ENCODE assay signal across 29 mouse cellular contexts in the genomic region with DNA sequence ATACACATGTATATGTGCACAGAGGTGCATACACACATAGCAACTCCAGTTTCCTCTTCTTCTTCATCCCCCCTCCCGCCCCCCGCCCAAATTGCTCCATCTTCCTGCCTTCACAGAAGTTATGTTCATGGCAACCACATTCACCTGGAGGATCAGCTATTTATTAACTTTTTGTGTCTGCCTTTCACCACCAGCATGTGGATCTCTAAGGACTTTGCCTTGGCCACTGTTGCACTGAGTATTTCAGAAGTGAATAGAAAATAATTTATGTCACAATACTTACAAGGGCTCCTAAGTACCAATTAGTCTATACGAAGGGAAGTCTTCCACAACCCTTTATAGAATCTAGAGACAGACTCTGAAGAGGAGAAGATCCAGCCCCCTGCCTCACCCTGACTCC. TPM values are rescaled to one million over a fixed set of nuclear protein-coding genes. Genes with fewer than 3 reads are reported as not detected.
"Had no signal": no experiment of that assay in that cellular context is flagged by ENCODE, and none has a peak within 500 bp of the region (broad histone marks: within the 10 kb centered on the region; RNA-seq: fewer than 3 reads in every experiment).

No protein-coding gene starts in this region.

- H3K9ac ChIP-seq: liver, embryonic 13.5 days had no signal

- DNase-seq: layer of hippocampus, postnatal 36 days; liver, embryonic 13.5 days; lung, adult 2 months; lung, postnatal 14 days; lung, postnatal 4 days; midbrain, embryonic 14.5 days; thymus, adult 18-20 months; thymus, postnatal 36 days had no signal

- H3K4me3 ChIP-seq: left cerebral cortex, adult 2 months; liver, embryonic 13.5 days had no signal

- H3K27me3 ChIP-seq: liver, embryonic 13.5 days had no signal

- H3K4me2 ChIP-seq: liver, embryonic 13.5 days; midbrain, embryonic 11.5 days had no signal

- H3K36me3 ChIP-seq: liver, embryonic 13.5 days had no signal

- H3K9me3 ChIP-seq: liver, embryonic 13.5 days had no signal

- H3K27ac ChIP-seq: left cerebral cortex, adult 2 months; liver, embryonic 13.5 days had no signal

- H3K4me1 ChIP-seq: liver, embryonic 13.5 days had no signal

RNA-seq across cellular contexts. Expression of a gene that starts 21.9 kb away (rescaled TPM):
- total RNA-seq: layer of hippocampus, adult 8-10 months; layer of hippocampus, postnatal 10 days; layer of hippocampus, postnatal 36 days; left cerebral cortex, adult 2 months; left cerebral cortex, postnatal 10 days; left cerebral cortex, postnatal 36 days; liver, adult 2 months; megakaryocyte progenitor cell, adult 5-6 weeks; megakaryocyte-erythroid progenitor cell, adult 5-6 weeks; midbrain, postnatal 0 days had no signal
- polyA plus RNA-seq: kidney, embryonic 16.5 days; limb, embryonic 11.5 days; limb, embryonic 14.5 days; liver, adult 2 months; liver, embryonic 13.5 days; liver, embryonic 16.5 days; lung, adult 2 months; lung, embryonic 16.5 days; midbrain, embryonic 14.5 days; midbrain, postnatal 0 days; neural tube, embryonic 11.5 days; neural tube, embryonic 14.5 days; small intestine, adult 2 months; spleen, adult 2 months; stomach, embryonic 16.5 days; urinary bladder, adult 2 months had no signal

RNA-seq across cellular contexts. Expression of a gene that starts 23.3 kb away (rescaled TPM):
- total RNA-seq: left cerebral cortex, adult 2 months; left cerebral cortex, postnatal 10 days; liver, adult 2 months had no signal
- polyA plus RNA-seq: kidney, embryonic 16.5 days; limb, embryonic 11.5 days; liver, adult 2 months; liver, embryonic 13.5 days; liver, embryonic 16.5 days; lung, embryonic 16.5 days; midbrain, embryonic 11.5 days; midbrain, embryonic 14.5 days; midbrain, postnatal 0 days; neural tube, embryonic 11.5 days; neural tube, embryonic 14.5 days; small intestine, adult 2 months; spleen, adult 2 months; stomach, embryonic 16.5 days; urinary bladder, adult 2 months had no signal

RNA-seq across cellular contexts. Expression of a gene that starts 25.3 kb away (rescaled TPM):
- total RNA-seq: layer of hippocampus, adult 8-10 months; layer of hippocampus, postnatal 10 days; layer of hippocampus, postnatal 36 days; left cerebral cortex, adult 2 months; left cerebral cortex, postnatal 10 days; left cerebral cortex, postnatal 36 days; liver, adult 2 months; megakaryocyte progenitor cell, adult 5-6 weeks; megakaryocyte-erythroid progenitor cell, adult 5-6 weeks; midbrain, postnatal 0 days had no signal
- polyA plus RNA-seq: kidney, embryonic 16.5 days; limb, embryonic 11.5 days; limb, embryonic 14.5 days; liver, adult 2 months; liver, embryonic 13.5 days; liver, embryonic 16.5 days; lung, adult 2 months; lung, embryonic 16.5 days; midbrain, embryonic 14.5 days; midbrain, postnatal 0 days; neural tube, embryonic 11.5 days; neural tube, embryonic 14.5 days; small intestine, adult 2 months; spleen, adult 2 months; stomach, embryonic 16.5 days; urinary bladder, adult 2 months had no signal
